Mouse (Mus musculus) myocyte (in vitro differentiated cells): Measurements from ENCODE around the gene Socs7. TPM values are rescaled to one million over a fixed set of nuclear protein-coding genes. Genes with fewer than 3 reads are reported as not detected.
A peak's percentile ranks its signal among the peaks of the same experiment; 100 is the strongest.

Source experiments
- H3K27me3 ChIP-seq: one replicate; pipeline ENCODE4 v1.6.1; 2011; ENCODE audit not compliant: control insufficient read depth, insufficient read depth, insufficient read length
- H3K36me3 ChIP-seq: one replicate; pipeline ENCODE4 v1.6.1; 2011; ENCODE audit not compliant: control insufficient read depth, insufficient read depth
- H3K4me2 ChIP-seq: one replicate; pipeline ENCODE4 v1.6.1; 2011; ENCODE audit warnings: low read depth, control low read depth
- H3K4me3 ChIP-seq: one replicate; pipeline ENCODE4 v1.5.1; 2011; ENCODE audit warnings: mild to moderate bottlenecking, control low read depth, moderate library complexity
- H3K79me2 ChIP-seq: one replicate; pipeline ENCODE4 v1.6.1; 2011; ENCODE audit not compliant: control insufficient read depth, insufficient read depth
- H3ac ChIP-seq: one replicate; pipeline ENCODE4 v1.6.1; 2011; ENCODE audit not compliant: control insufficient read depth, insufficient read length
- CEBPB ChIP-seq: IDR thresholded peaks from 2 replicates; pipeline ENCODE4 v1.6.1; 2011; ENCODE audit warnings: mild to moderate bottlenecking, moderate library complexity; ENCODE audit not compliant: poor library complexity, insufficient read depth, severe bottlenecking
- E2F4 ChIP-seq: IDR thresholded peaks from one replicate; pipeline ENCODE4 v1.6.1; 2011; ENCODE audit warnings: mild to moderate bottlenecking, control low read depth, moderate library complexity; ENCODE audit not compliant: insufficient read depth
- MAX ChIP-seq: IDR thresholded peaks from one replicate; pipeline ENCODE4 v1.6.1; 2011; ENCODE audit warnings: low read depth, mild to moderate bottlenecking, control low read depth
- MYOD1 ChIP-seq, 3 experiments: IDR thresholded peaks; one replicate each; pipeline ENCODE4 v1.6.1; 2011; ENCODE audit warnings: control low read depth in 2 of 3, low read depth in 2 of 3, mild to moderate bottlenecking in 2 of 3, moderate library complexity in 1 of 3; ENCODE audit not compliant: insufficient read length in 2 of 3, control insufficient read depth in 1 of 3
- MYOG ChIP-seq, 3 experiments: IDR thresholded peaks; one replicate each; pipeline ENCODE4 v1.6.1; 2011; ENCODE audit warnings: control low read depth in 2 of 3, low read depth in 2 of 3, mild to moderate bottlenecking in 2 of 3; ENCODE audit not compliant: insufficient read length in 2 of 3, control insufficient read depth in 1 of 3, insufficient read depth in 1 of 3
- POLR2A ChIP-seq: IDR thresholded peaks from one replicate; pipeline ENCODE4 v1.6.1; 2011; ENCODE audit warnings: low read depth, mild to moderate bottlenecking, control low read depth, moderate library complexity; ENCODE audit not compliant: insufficient read length
- POLR2AphosphoS2 ChIP-seq: IDR thresholded peaks from one replicate; pipeline ENCODE4 v1.6.1; 2011; ENCODE audit warnings: low read depth, control low read depth; ENCODE audit not compliant: insufficient read length
- REST ChIP-seq: IDR thresholded peaks from one replicate; pipeline ENCODE4 v1.6.1; 2011; ENCODE audit warnings: mild to moderate bottlenecking, control low read depth, moderate library complexity; ENCODE audit not compliant: insufficient read depth, insufficient read length
- SRF ChIP-seq: IDR thresholded peaks from one replicate; pipeline ENCODE4 v1.6.1; 2011; ENCODE audit warnings: low read depth; ENCODE audit not compliant: control insufficient read depth, insufficient read length
- TCF12 ChIP-seq: IDR thresholded peaks from one replicate; pipeline ENCODE4 v1.6.1; 2011; ENCODE audit warnings: mild to moderate bottlenecking, control low read depth; ENCODE audit not compliant: poor library complexity, insufficient read depth, severe bottlenecking
- TCF3 ChIP-seq: IDR thresholded peaks from one replicate; pipeline ENCODE4 v1.6.1; 2011; ENCODE audit warnings: low read depth, control low read depth; ENCODE audit not compliant: insufficient read length
- USF1 ChIP-seq: IDR thresholded peaks from one replicate; pipeline ENCODE4 v1.6.1; 2011; ENCODE audit warnings: low read depth, mild to moderate bottlenecking, control low read depth, moderate library complexity
- polyA plus RNA-seq: library from polyadenylated mRNA; unstranded; fragments of >200 nt; fragmentation: generic; extraction: Trizol; gene quantifications from one replicate; pipeline ENCODE4 v1.2.1, GENCODE M21; 2012; ENCODE audit warnings: missing spikeins

The Socs7 gene
- polyA plus RNA-seq, 1 experiment: 19.8 TPM

DNA sequence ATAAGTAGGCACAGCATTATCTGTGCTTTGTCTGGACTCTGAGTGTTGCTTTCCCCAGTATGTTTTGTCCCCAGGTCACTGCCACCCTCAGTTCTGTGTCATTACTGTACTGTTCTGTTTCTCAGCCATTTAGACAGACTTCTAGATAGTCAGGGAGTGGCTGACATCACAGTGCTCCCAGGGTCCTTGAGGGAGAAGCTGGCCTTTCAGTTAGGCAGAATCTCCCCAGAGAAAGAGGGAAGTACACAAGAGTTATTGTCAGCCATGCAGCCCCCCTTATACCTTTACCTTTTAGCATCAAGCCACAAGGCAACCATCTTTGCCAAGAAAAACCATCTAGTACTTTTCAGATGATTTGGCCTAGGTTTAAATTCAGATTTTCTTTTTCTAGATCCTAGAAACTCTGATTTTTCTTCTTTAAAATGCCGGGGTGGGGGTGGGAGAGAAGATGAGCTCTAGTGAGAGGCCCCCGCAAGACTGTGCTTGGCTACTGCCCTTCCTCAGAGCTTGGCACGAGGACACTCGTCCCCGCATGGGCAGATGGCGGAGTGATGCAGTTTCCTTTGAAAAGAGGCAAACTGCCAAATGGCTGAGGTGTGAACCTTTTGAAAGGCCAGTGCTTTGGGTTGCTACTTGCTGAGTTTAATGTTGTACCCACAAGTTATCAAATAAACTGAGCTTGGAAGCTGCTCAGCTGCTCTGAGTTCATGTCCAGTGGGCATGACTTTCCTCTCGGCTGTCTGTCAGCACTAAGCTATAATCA, 8.2 kb downstream of the Socs7 start:
- Histone ChIP-seq H3K4me2 (no peak overlapping the region), H3K79me2 (peaks cover 68% of the 10 kb centered on the region)
- TF ChIP-seq MAX (no peak), REST (no peak), POLR2A (no peak), USF1 (no peak), CEBPB (no peak), TCF12 (no peak), E2F4 (no peak), SRF (no peak), MYOG (IDR thresholded peaks at IDR 0.05; ENCODE audit: control insufficient read depth in 1 of 3, insufficient read depth in 1 of 3, insufficient read length in 2 of 3, low read depth in 2 of 3) (no peak), TCF3 (no peak), MYOD1 (IDR thresholded peaks at IDR 0.05; ENCODE audit: control insufficient read depth in 1 of 3, insufficient read length in 2 of 3, low read depth in 2 of 3) (no peak), POLR2AphosphoS2 (no peak)

DNA sequence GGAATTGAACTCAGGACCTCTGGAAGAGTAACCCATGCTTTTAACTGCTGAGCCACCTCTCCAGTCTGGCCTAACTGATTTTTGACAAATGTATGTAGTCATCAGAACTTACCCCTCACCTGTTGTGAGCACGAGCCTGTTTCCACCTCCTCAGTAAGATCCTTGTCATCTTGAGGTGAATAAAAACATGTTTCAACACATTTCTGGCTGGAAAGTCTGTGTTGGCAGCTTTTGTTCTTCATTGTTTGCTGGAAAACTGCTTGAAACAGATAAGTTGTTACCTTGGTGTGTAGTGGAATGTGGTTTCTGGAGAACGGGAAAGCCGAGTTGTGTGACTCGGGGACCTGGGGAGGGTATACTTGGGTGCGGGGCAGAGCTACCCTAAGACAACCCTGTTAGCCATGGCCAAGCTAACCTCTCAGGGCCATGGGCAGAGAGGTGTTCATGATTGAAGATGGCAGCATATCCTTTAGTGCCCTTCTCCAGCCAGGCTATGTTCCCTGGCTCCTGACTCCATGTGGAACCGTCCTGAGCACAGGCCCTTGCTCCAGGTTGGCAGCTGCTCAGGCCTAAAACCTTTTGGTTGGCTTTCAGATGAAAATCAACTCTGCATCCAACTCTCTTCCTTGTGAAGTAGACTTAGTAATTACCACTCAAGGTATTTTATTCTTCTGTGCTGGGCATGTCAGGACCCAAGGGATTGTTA, 10.0 kb downstream of the Socs7 start:
- Histone ChIP-seq H3K36me3 (peaks cover 16% of the 10 kb centered on the region), H3K79me2 (peaks cover 50% of the 10 kb centered on the region), H3K4me3 (no peak overlapping the region), H3K27me3 (no peaks in the 10 kb centered on the region), H3ac (no peak overlapping the region), H3K4me2 (peak overlapping the region; percentile 57)
- TF ChIP-seq SRF: no peak

More for the DNA sequence above, 8.2 kb downstream of the Socs7 start:
- no peak overlapping the region for H3ac ChIP-seq
- no peaks in the 10 kb centered on the region for H3K27me3 ChIP-seq
- no peak overlapping the region for H3K4me3 ChIP-seq
- peaks cover 8% of the 10 kb centered on the region for H3K36me3 ChIP-seq

DNA sequence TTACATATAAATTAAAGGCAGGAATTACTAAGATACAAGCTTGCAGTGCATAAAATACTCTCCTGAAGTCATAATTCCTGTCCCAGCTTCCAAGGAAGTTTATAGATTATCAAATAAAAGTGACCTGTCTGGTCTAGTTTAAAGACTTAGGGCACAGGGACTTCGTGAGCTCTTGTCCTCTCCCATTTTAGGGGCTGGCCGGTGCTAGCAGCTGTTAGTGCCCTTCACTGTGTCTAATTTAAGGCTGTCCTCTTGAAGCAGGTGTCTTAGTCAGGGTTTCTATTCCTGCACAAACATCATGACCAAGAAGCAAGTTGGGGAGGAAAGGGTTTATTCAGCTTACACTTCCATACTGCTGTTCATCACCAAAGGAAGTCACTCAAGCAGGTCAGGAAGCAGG, 11.1 kb downstream of the Socs7 start:
- Histone ChIP-seq H3K4me3 (no peak overlapping the region), H3ac (no peak overlapping the region), H3K4me2 (peak overlapping the region; percentile 57), H3K27me3 (no peaks in the 10 kb centered on the region), H3K79me2 (peaks cover 39% of the 10 kb centered on the region), H3K36me3 (peaks cover 20% of the 10 kb centered on the region)
- TF ChIP-seq MYOD1 (IDR thresholded peaks at IDR 0.05; ENCODE audit: control insufficient read depth in 1 of 3, insufficient read length in 2 of 3, low read depth in 2 of 3): peak; percentile 90 to 96 (median 92)
- no peak for TF ChIP-seq POLR2A
- no peak for TF ChIP-seq TCF3
- peak; percentile 63 for TF ChIP-seq SRF
- TF ChIP-seq TCF12: peak; percentile 70
- peak in 2 of 3 experiments; percentile 56 to 74 for TF ChIP-seq MYOG (IDR thresholded peaks at IDR 0.05; ENCODE audit: control insufficient read depth in 1 of 3, insufficient read depth in 1 of 3, insufficient read length in 2 of 3, low read depth in 2 of 3)
- no peak for TF ChIP-seq REST

DNA sequence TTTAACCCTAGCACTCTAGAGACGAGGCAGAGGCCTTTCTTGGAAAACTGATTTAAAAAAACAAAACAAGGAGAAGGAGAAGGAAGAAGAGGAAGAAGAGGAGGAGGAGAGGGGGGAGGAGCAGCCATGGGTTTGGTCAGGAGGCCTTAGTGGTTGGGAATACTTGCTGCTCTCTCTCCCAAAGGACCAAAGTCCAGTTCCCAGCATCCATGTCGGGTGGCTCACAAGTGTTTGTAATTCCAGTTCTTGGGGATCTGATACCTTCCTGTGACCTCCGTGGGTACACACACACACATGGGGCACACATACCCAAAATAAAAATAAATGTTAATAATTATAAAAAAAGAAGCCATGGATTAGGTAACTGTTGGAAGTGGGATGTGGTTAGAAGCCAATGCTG, 17.7 kb downstream of the Socs7 start:
- H3K4me2 ChIP-seq: no peak overlapping the region
- H3ac ChIP-seq: no peak overlapping the region
- no peak overlapping the region for H3K4me3 ChIP-seq
- H3K79me2 ChIP-seq: no peaks in the 10 kb centered on the region
- H3K36me3 ChIP-seq: peaks cover 32% of the 10 kb centered on the region
- no peaks in the 10 kb centered on the region for H3K27me3 ChIP-seq
- TF ChIP-seq POLR2A: no peak
- TF ChIP-seq MYOG (IDR thresholded peaks at IDR 0.05; ENCODE audit: control insufficient read depth in 1 of 3, insufficient read depth in 1 of 3, insufficient read length in 2 of 3, low read depth in 2 of 3): no peak
- no peak for TF ChIP-seq USF1

DNA sequence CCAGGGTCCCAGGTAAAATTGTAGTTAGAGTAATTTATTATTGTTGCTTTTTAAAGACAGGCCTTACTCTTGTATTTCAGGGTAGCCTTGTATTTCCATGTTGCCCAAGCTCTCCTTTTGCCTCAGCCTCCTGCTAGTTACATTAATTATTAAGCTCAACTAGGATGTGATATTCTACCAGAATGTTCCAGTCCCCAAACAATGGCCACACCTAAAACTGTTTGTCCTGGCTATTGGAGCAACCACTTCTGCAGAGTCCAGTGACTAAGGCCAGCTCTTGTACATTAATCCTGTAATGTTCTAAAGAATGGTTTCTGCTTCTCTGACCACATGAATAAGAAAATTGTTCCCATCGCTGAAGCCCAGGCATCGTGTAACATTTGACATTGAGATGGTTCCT, 20.7 kb downstream of the Socs7 start:
- no peak overlapping the region for H3ac ChIP-seq
- no peak overlapping the region for H3K4me2 ChIP-seq
- no peaks in the 10 kb centered on the region for H3K79me2 ChIP-seq
- peaks cover 29% of the 10 kb centered on the region for H3K36me3 ChIP-seq
- H3K4me3 ChIP-seq: no peak overlapping the region
- H3K27me3 ChIP-seq: no peaks in the 10 kb centered on the region
- TF ChIP-seq E2F4: no peak
- no peak for TF ChIP-seq MYOD1 (IDR thresholded peaks at IDR 0.05; ENCODE audit: control insufficient read depth in 1 of 3, insufficient read length in 2 of 3, low read depth in 2 of 3)
- no peak for TF ChIP-seq REST
- no peak for TF ChIP-seq SRF
- TF ChIP-seq TCF3: no peak
- TF ChIP-seq POLR2AphosphoS2: no peak
- TF ChIP-seq MYOG (IDR thresholded peaks at IDR 0.05; ENCODE audit: control insufficient read depth in 1 of 3, insufficient read depth in 1 of 3, insufficient read length in 2 of 3, low read depth in 2 of 3): no peak
- no peak for TF ChIP-seq TCF12
- no peak for TF ChIP-seq MAX
- TF ChIP-seq CEBPB: no peak
- no peak for TF ChIP-seq USF1
